Mouse (Mus musculus): ENCODE results near the gene Tmem59. TPM values are rescaled to one million over a fixed set of nuclear protein-coding genes. Genes with fewer than 3 reads are reported as not detected.
A peak's percentile ranks its signal among the peaks of the same experiment; 100 is the strongest.

Gene Tmem59
- 442 and 466 TPM in 2 replicates for polyA plus RNA-seq (2015; fragmentation: Nextera tagmentation; extraction: Ambion mirVana)

GRCm38 (mm10) chr4:107178182-107178829 is at the start of gene Tmem59:
TSS of gene Tmem59 (plus strand) at chr4:107178399.
- Histone ChIP-seq H3K27ac (ENCODE audit: low read length) (peak within 1 kb of the TSS; percentile 94), H3K4me2 (ENCODE audit: low read depth, low read length) (peak within 1 kb of the TSS; percentile 66), H3K36me3 (ENCODE audit: control insufficient read depth, insufficient read depth, low read length) (no peaks in the 10 kb centered on the region), H3K9me3 (replicated peaks; ENCODE audit: control insufficient read depth, low read length) (no peaks in the 10 kb centered on the region), H3K4me3 (replicated peaks; ENCODE audit: low read length) (peak within 1 kb of the TSS; percentile 88), H3K27me3 (ENCODE audit: control insufficient read depth, insufficient read depth, low read length) (no peaks in the 10 kb centered on the region), H3K9ac (ENCODE audit: low read length) (peak within 1 kb of the TSS; percentile 91), H3K4me1 (ENCODE audit: control insufficient read depth, insufficient read depth, low read length) (peaks cover 18% of the 10 kb centered on the region)
- WGBS, result under 1% methylated on average over 49 of the region's 49 CpGs
- peak; percentile 95 for ATAC-seq (ENCODE audit: insufficient read depth, low FRiP score)

DNA sequence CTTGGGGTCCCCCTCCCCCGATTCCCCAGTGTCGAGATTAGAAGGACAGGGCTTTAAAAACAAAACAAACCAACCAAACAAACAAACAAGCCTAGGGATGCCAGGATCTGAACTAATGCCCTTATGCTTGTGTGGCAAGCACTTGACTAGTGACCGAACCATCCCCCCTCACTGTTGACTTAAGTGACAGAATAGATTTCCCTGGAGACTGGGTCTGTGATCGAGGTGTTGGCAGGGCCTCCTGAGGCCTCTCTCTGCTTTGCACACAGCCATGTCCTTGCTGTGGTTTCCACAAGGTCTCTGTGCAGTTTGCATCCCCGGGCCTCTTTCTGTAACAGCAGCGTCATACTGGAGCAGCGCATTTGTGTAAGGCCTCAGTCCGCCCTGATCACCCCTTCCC is 48.8 kb upstream of the Tmem59 start:
- Histone ChIP-seq H3K4me1 (ENCODE audit: control insufficient read depth, insufficient read depth, low read length) (peaks cover 18% of the 10 kb centered on the region), H3K9ac (ENCODE audit: low read length) (no peak overlapping the region), H3K4me2 (ENCODE audit: low read depth, low read length) (no peak overlapping the region), H3K27me3 (ENCODE audit: control insufficient read depth, insufficient read depth, low read length) (no peaks in the 10 kb centered on the region), H3K4me3 (replicated peaks; ENCODE audit: low read length) (no peak overlapping the region), H3K36me3 (ENCODE audit: control insufficient read depth, insufficient read depth, low read length) (no peaks in the 10 kb centered on the region), H3K9me3 (replicated peaks; ENCODE audit: control insufficient read depth, low read length) (no peaks in the 10 kb centered on the region), H3K27ac (ENCODE audit: low read length) (no peak overlapping the region)
- 75% methylated on average over 8 of the region's 8 CpGs for WGBS
- ATAC-seq (ENCODE audit: insufficient read depth, low FRiP score), result no peak

DNA sequence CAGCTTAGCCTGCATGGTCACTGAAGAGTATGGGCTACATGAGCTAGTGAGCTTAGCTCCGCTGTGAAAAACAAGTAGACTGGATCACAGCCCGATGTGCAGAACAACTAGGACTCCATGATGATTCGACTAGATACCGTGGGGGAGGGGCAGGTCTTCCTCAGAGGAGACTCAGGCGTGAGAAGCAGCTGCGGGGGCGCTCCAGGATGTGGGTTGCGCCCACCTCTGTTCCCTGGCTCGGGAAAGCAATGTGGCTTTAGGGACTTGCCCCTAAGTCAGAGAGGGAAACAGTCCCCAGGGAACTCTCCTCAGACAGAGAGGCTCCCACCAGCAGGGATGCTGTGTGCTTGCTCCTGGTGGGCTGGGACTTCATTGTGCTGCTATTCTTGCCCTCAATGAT is 47.7 kb upstream of the Tmem59 start:
- Histone ChIP-seq H3K4me1 (ENCODE audit: control insufficient read depth, insufficient read depth, low read length) (peaks cover 18% of the 10 kb centered on the region), H3K27me3 (ENCODE audit: control insufficient read depth, insufficient read depth, low read length) (no peaks in the 10 kb centered on the region), H3K4me2 (ENCODE audit: low read depth, low read length) (no peak overlapping the region), H3K9me3 (replicated peaks; ENCODE audit: control insufficient read depth, low read length) (no peaks in the 10 kb centered on the region), H3K36me3 (ENCODE audit: control insufficient read depth, insufficient read depth, low read length) (no peaks in the 10 kb centered on the region), H3K27ac (ENCODE audit: low read length) (no peak overlapping the region), H3K4me3 (replicated peaks; ENCODE audit: low read length) (no peak overlapping the region), H3K9ac (ENCODE audit: low read length) (no peak overlapping the region)
- WGBS, result 29% methylated on average over 9 of the region's 9 CpGs
- ATAC-seq (ENCODE audit: insufficient read depth, low FRiP score), result no peak

DNA sequence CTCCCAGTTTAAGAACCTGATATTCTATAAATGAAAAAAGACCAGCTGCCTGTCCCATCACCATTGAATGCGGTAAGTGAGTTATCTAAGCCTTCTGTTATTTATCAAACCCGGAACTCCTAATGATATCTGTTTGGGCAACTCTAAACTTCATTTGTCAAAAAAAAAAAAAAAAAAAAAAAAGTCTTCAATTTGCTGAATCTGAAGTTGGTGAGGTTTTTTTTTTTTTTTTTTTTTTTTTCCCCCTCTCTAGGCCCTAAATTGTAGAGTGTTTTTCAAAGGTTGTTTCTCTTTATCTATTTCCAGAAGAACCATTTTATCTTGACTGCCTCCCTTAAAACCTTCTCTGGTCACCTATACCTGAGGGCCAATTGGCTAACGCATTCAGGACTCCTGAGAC is 43.3 kb upstream of the Tmem59 start:
- Histone ChIP-seq H3K27me3 (ENCODE audit: control insufficient read depth, insufficient read depth, low read length) (no peaks in the 10 kb centered on the region), H3K27ac (ENCODE audit: low read length) (no peak overlapping the region), H3K4me1 (ENCODE audit: control insufficient read depth, insufficient read depth, low read length) (peaks cover 5% of the 10 kb centered on the region), H3K9ac (ENCODE audit: low read length) (no peak overlapping the region), H3K4me3 (replicated peaks; ENCODE audit: low read length) (no peak overlapping the region), H3K9me3 (replicated peaks; ENCODE audit: control insufficient read depth, low read length) (no peaks in the 10 kb centered on the region), H3K4me2 (ENCODE audit: low read depth, low read length) (no peak overlapping the region), H3K36me3 (ENCODE audit: control insufficient read depth, insufficient read depth, low read length) (no peaks in the 10 kb centered on the region)
- ATAC-seq (ENCODE audit: insufficient read depth, low FRiP score), result no peak
- WGBS, result 56% methylated on average over 3 of the region's 3 CpGs

GRCm38 (mm10) chr4:107135663-107136062 is 42.5 kb upstream of the Tmem59 start:
- H3K27ac ChIP-seq (ENCODE audit: low read length), result no peak overlapping the region
- H3K27me3 ChIP-seq (ENCODE audit: control insufficient read depth, insufficient read depth, low read length), result no peaks in the 10 kb centered on the region
- no peak for ATAC-seq (ENCODE audit: insufficient read depth, low FRiP score)
- no peak overlapping the region for H3K9ac ChIP-seq (ENCODE audit: low read length)
- no peak overlapping the region for H3K4me2 ChIP-seq (ENCODE audit: low read depth, low read length)
- H3K4me3 ChIP-seq (replicated peaks; ENCODE audit: low read length), result no peak overlapping the region
- no peaks in the 10 kb centered on the region for H3K9me3 ChIP-seq (replicated peaks; ENCODE audit: control insufficient read depth, low read length)
- no peaks in the 10 kb centered on the region for H3K36me3 ChIP-seq (ENCODE audit: control insufficient read depth, insufficient read depth, low read length)
- peaks cover 9% of the 10 kb centered on the region for H3K4me1 ChIP-seq (ENCODE audit: control insufficient read depth, insufficient read depth, low read length)
- 69% methylated on average over 5 of the region's 5 CpGs for WGBS

DNA sequence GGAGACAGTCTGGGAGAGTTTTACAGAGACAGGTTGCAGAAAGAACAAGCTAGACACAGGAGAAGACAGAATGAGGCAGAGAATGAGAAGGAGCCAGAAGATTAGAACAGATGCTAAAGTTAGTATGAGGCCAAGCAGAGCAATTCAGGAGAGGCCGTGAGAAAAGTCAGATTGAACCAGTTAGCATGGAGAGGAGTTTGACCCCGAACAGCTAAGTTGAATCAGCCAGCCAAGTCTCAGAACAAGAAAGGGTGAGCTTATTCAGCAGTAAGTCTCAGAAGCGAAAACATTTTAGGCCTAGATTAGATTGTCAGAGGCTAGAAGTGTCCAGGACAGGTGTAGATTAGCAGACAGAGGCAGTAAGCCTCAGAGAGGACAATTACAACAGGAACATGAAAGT is 41.7 kb upstream of the Tmem59 start:
- no peak overlapping the region for H3K27ac ChIP-seq (ENCODE audit: low read length)
- H3K36me3 ChIP-seq (ENCODE audit: control insufficient read depth, insufficient read depth, low read length), result no peaks in the 10 kb centered on the region
- ATAC-seq (ENCODE audit: insufficient read depth, low FRiP score), result no peak
- H3K27me3 ChIP-seq (ENCODE audit: control insufficient read depth, insufficient read depth, low read length), result no peaks in the 10 kb centered on the region
- no peak overlapping the region for H3K4me3 ChIP-seq (replicated peaks; ENCODE audit: low read length)
- no peaks in the 10 kb centered on the region for H3K9me3 ChIP-seq (replicated peaks; ENCODE audit: control insufficient read depth, low read length)
- H3K4me2 ChIP-seq (ENCODE audit: low read depth, low read length), result no peak overlapping the region
- H3K4me1 ChIP-seq (ENCODE audit: control insufficient read depth, insufficient read depth, low read length), result peaks cover 11% of the 10 kb centered on the region
- 62% methylated on average over 3 of the region's 3 CpGs for WGBS
- no peak overlapping the region for H3K9ac ChIP-seq (ENCODE audit: low read length)

DNA sequence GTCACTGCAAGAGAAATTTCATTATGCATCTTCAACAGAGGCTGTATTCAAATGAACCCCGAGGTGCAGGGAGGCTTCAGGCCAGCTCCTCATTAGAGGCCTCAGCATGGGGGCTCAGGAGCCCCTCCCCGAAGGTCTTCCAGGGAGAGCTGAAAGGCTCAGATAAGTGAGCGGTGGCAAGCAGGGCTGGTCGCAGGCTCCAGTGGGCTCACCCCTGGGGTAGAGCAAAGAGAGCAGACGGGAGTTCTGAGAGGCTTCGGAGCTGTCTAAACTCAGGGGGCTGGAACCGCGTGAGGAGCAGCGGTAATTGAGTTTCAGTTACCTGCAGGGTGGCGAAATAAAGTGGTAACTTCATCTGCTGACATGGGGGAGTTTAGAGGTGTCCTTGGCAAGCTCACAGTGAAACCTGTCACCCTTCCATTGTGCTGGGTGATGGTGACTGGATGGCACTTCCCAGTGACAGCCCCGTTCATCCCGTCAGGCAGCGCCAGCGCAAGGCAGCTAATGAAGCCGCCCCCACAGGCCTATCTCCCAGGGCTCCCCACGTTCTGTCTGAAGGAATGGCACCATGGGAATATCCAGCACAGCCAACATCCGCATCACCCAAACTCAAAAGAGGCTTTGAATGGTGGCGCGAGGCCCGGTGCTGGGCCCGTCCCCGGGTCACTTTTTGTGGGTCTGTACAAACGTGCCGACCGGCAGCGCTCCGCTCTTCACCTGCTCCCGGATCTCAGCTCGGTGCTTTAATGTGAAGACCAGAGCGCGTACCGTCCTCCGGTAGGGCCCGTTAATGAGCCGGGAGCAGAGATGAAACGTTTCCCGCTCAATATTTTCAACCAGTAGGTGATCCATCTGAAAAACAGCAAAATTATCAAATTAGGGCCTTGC is 39.0 kb upstream of the Tmem59 start:
- peaks cover 11% of the 10 kb centered on the region for H3K4me1 ChIP-seq (ENCODE audit: control insufficient read depth, insufficient read depth, low read length)
- H3K4me3 ChIP-seq (replicated peaks; ENCODE audit: low read length), result no peak overlapping the region
- ATAC-seq (ENCODE audit: insufficient read depth, low FRiP score), result no peak
- H3K36me3 ChIP-seq (ENCODE audit: control insufficient read depth, insufficient read depth, low read length), result no peaks in the 10 kb centered on the region
- H3K27ac ChIP-seq (ENCODE audit: low read length), result no peak overlapping the region
- 63% methylated on average over 37 of the region's 37 CpGs for WGBS
- no peaks in the 10 kb centered on the region for H3K9me3 ChIP-seq (replicated peaks; ENCODE audit: control insufficient read depth, low read length)
- H3K9ac ChIP-seq (ENCODE audit: low read length), result no peak overlapping the region
- no peak overlapping the region for H3K4me2 ChIP-seq (ENCODE audit: low read depth, low read length)
- H3K27me3 ChIP-seq (ENCODE audit: control insufficient read depth, insufficient read depth, low read length), result no peaks in the 10 kb centered on the region

GRCm38 (mm10) chr4:107139836-107140631 is 38.2 kb upstream of the Tmem59 start:
- ATAC-seq (ENCODE audit: insufficient read depth, low FRiP score), result 0 out of 2 replicates have a peak, but pooled peaks have one; percentile 46
- WGBS, result 41% methylated on average over 13 of the region's 13 CpGs
- H3K9ac ChIP-seq (ENCODE audit: low read length), result peak overlapping the region; percentile 19; the same call in 1 of the 2 replicates

More at GRCm38 (mm10) chr4:107139836-107140631, 38.2 kb upstream of the Tmem59 start:
- Histone ChIP-seq H3K36me3 (ENCODE audit: control insufficient read depth, insufficient read depth, low read length) (no peaks in the 10 kb centered on the region), H3K27ac (ENCODE audit: low read length) (peak overlapping the region; percentile 36), H3K27me3 (ENCODE audit: control insufficient read depth, insufficient read depth, low read length) (no peaks in the 10 kb centered on the region), H3K4me3 (replicated peaks; ENCODE audit: low read length) (no peak overlapping the region), H3K4me2 (ENCODE audit: low read depth, low read length) (no peak overlapping the region), H3K9me3 (replicated peaks; ENCODE audit: control insufficient read depth, low read length) (no peaks in the 10 kb centered on the region), H3K4me1 (ENCODE audit: control insufficient read depth, insufficient read depth, low read length) (peaks cover 11% of the 10 kb centered on the region)
